Mouse (Mus musculus) granulocyte monocyte progenitor cell, adult 5-6 weeks (primary cell): ENCODE data around the gene Wbp1. TPM values are rescaled to one million over a fixed set of nuclear protein-coding genes. Genes with fewer than 3 reads are reported as not detected.

Source experiments
- ATAC-seq: replicated peaks from 2 replicates; pipeline ENCODE4 v1.8.0; 2016; ENCODE audit warnings: mild to moderate bottlenecking, moderate TSS enrichment, inconsistent platforms; ENCODE audit not compliant: poor library complexity, severe bottlenecking
- total RNA-seq, 2 experiments: library from RNA; stranded (forward) in 1 of 2; stranded (reverse) in 1 of 2; fragments of 200-712, 200-1000 nt in 1 of 2; fragments of >200 nt in 1 of 2; fragmentation: Nextera tagmentation in 1 of 2; gene quantifications; 2 replicates each; pipeline ENCODE4 v1.2.3; 2014 to 2017

The Wbp1 gene
- total RNA-seq, 2 experiments from 2014 or later = 38.9 to 91.3 TPM

DNA sequence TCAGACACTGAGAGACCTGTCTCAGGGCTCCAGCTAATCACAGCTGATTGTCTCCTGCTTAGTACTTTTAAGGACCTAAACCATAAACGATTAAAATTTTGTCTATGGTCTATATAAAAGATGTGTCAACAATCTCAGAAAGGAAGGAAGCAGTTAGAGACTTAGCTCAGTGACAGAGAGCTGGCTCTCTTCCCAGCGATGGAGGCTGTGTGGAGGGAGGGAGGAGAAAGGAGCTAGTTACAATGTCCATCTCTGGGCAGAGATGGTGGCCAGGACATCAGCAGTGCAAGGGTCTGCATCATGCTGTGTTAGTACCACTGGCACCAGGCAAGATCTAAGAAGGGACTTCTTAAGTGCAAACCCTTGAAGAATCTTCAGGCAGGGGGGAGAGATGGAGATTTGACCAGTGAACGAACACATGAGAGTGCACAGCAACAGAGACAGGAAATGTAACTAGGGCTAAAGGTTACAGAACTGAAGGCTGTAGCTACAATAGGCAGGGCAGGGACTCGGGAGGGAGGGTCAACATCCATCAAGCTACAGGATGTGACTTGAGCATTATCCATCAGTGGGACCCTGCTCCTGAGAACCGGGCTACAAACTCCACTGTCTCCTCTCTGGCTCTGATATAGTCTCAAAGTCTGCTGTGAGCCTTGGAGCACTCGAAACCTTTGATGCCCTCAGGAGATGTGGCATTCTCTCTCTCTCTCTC lies 28.8 kb downstream of the Wbp1 start:
- no peak for ATAC-seq

DNA sequence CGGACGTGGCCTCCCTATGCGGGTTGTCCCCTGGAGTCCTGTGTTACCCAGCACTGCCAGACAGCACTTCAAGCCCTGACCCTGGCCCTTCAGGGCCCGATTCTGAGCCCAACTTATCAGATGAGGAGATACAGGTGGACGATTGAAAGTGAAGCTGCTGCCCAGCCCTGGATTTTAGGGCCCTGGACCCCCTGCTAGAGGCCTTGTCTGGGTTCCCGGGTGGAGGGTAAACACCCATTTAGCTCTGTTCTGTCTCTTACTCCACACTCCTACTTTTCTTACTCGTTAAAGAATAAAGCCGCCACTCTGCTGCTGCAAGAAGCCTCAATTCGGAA lies 33.5 kb downstream of the Wbp1 start:
- no peak for ATAC-seq

DNA sequence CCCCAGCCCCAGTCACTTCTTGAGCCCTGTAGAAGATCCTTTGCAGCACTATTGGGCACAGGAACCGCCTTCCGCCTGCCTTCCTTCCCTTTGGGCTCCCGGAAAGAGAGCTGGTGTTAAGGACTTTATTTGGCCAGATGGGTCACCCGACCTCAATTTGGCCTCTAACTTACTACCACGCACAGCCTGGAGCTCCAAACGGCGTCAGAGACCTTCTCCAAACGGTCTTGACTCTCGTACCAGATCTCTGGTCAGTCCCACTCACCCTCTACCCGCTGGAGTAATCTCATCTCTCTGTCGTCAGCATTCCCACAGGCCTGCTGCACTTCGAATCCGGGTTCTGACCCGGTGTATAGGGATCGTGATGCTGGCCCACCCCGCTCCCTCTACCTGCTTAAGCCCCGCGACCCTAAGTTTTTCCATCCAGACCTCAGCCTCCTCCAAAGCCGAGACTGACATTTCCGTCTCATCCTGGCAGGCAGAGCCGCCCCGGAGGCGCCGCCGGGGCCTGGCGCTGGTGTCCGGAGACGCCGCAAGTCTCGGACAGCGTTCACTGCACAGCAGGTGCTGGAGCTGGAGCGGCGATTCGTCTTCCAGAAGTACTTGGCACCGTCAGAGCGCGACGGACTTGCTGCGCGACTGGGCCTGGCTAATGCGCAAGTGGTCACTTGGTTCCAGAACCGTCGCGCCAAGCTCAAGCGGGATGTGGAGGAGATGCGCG lies 34.0 kb downstream of the Wbp1 start:
- ATAC-seq = 0 out of 2 replicates have a peak, but pooled peaks have one; percentile 6

DNA sequence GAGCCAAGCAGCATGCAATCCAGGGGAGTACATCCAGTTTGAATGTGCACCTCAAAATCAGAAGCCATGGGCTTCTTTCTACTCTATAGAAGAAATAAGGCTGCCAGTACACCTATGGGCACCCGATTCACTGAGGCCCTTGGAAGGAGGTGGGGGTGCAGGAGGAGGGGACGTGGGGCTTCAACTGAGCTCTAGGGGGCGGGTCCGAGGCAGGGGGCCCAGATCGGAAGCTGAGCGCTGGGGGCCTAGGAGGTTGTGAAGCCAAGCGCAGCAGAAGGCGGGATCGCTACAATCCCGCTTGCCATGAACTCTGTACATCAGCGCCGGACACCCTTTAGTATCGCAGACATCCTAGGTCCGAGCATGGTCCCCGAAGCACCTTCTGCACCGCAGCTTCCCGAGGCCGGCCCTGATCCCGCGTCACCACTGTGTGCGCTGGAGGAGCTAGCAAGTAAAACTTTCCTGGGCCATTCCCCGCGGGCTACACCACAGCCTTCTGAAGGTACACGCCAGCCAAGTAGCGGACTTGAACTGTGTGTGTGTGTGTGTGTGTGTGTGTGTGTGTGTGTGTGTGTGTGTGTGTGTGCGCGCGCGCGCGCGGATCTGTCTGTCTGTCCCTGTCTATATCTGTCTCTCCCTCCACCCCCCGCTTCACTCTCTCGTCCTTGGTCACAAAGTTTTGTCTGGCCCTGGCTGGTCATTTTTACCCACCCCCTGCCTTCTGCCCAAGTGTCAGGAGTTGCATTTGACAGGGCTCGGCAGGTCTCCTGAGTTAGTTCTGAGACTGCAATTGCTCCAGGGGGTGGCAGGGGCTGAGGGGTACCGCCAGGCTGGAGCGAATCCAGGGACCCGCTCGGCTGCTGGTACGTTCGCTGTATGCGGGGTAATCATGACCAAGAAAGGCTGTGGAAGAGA lies 35.0 kb downstream of the Wbp1 start, which contains the start of gene Lbx2:
Lbx2 (plus strand) TSS at position 247 of the 915 bp plus-strand sequence.
- peak; percentile 48 for ATAC-seq

DNA sequence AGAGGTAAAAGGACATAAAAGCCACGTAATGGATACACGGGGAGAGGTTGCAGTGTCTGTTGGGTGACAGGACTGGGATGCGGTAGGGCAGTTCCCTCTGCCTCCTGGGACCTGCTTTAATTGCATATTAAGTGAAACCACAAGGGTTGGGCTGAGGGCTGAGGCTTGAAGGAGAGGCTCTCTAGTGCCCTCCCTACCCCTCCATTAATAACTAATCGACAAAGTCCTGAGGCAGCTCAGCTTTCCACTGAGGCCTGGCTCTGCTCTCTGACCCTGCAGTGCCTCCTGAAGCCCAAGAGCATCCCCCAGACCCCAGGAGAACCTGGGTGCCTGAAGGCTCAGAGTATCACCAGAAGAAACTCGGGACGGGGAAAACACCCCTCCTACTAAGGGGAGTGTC lies 36.9 kb downstream of the Wbp1 start:
- no peak for ATAC-seq

DNA sequence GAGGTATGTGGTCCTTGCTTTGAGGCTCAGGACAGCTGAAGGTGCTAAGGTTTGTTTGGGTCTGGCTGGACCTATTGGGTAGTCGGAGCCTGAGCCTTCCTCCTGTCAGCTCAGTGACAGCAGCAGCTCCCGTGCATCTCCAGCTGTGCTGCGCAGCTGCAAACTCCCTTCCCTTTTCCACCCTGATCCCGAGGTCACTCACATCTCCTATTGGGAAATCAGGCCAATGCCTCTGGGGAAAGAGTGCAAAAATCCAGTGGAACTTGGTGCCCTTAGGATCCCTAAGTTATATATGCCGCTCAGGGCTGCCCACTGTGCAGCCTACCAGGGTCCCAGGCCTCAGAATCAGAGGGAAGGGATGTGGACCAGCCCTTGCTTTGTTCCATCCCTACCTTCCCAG lies 37.9 kb downstream of the Wbp1 start:
- ATAC-seq = no peak

DNA sequence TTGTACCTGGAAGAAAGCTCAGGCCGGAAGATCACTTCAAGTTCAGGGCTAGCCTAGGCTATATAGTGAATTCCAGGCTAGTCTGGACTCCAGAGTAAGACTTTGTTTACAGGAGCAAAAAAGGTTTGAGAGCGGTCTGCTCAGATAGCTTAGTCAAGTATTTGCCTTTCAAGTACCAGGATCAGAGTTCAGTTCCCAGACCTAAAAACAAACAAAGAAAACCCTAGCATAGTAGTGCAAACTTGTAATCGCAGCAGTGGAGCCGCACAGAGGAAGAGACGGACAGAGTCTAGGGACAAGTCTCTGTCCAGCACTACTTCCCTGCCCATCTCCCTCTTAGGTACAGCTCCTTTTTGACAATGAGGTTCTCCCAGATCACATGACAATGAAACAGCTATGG lies 41.1 kb downstream of the Wbp1 start:
- no peak for ATAC-seq

DNA sequence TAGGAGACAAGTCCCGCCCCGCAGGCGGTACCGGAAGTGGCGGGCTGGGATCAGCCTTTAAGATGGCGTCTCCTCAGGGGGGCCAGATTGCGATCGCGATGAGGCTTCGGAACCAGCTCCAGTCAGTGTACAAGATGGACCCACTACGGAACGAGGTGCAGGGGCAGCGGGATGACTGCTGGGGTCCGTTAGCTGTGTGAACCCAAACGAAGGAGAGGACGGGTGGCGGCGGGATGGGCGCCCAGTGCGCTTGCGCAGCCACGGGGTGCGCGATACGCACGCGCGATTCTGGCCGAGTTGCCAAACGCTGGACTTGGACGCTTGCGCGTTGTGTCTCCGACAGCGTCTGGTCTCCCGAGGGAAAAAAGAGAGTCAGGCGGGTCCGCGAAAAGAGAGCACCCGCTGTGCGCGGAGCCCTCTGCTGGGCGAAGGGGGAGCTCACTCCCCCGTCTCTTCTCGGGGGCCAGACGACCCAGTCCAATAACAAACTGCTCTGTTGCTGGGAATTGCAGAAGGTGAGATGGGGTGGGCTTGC lies 43.0 kb downstream of the Wbp1 start:
- peak; percentile 91 for ATAC-seq

DNA sequence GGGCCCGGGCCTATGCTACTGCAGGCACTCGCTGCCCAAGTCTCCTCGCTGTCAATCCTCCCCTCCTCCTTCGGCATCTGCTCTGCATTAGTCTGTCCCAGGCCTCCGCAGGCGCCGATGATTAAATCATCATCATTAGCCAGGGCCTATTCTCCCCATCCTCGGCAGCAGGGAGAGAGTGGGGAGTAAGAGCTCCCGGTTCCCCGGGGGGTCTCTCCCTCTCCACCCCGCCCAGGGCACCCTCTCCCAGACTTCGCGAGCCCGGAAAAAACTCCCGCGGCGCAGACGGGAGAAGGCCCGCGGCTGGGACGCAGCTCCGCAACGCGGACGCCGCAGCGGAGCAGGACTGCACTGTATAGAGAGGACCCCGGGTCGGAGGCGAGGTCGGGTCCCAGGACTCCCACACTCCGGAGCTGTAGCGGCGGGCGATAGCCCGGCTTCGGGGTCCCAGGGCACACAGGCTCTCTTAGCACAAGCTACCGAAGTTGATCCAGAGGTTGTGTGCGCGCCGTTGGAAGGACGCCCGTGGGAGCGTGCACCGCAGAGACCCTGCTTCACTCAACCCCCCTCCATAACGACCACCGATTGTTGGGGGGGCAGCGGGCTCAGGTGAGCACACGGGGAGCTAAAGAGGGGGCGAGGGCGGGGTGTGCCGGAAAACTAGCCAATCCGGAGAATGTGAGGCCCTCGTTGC lies 43.6 kb downstream of the Wbp1 start, which contains the start of gene Pcgf1:
Pcgf1 (plus strand) TSS at position 240 of the 694 bp plus-strand sequence.
- peak; percentile 16; the same call in 1 of the 2 replicates for ATAC-seq

DNA sequence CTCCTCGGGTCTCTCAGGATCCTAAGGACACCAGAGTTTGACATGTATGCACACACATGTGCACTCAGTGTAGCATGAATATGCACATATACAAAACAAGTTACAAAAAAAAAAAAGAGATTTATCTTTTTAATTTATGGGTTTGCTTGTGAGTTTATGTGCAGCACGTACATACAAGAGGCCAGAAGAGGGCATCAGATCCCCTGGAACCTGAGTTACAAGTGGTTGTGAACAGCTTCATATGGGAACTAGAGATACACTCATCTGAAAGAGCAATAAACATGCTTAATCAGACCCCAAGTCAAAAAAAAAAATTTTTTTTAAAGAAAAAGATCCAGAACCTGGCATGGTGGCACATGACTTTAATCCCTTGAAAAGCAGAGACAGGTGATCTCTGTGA lies 46.4 kb downstream of the Wbp1 start:
- ATAC-seq = no peak

DNA sequence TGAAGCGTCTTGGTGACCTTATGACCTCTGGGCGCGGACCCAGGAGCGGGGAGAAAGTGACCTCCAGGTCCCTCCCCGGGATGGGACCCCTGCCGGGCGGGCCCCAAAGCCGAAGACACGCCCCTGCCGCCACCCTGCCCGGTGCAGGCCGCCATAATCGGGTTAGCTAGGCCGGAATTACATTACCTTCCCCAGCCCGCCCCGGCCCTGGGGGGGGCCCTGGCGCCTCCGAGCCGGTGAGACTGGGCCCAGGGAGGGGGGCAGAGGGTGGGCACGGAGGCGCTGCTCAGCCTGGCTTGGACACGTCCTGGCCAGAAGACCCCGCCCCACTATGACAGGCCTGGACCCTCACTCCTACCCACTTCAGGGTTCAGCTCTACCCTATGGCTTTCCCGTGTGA lies 50.1 kb downstream of the Wbp1 start:
- ATAC-seq = no peak

DNA sequence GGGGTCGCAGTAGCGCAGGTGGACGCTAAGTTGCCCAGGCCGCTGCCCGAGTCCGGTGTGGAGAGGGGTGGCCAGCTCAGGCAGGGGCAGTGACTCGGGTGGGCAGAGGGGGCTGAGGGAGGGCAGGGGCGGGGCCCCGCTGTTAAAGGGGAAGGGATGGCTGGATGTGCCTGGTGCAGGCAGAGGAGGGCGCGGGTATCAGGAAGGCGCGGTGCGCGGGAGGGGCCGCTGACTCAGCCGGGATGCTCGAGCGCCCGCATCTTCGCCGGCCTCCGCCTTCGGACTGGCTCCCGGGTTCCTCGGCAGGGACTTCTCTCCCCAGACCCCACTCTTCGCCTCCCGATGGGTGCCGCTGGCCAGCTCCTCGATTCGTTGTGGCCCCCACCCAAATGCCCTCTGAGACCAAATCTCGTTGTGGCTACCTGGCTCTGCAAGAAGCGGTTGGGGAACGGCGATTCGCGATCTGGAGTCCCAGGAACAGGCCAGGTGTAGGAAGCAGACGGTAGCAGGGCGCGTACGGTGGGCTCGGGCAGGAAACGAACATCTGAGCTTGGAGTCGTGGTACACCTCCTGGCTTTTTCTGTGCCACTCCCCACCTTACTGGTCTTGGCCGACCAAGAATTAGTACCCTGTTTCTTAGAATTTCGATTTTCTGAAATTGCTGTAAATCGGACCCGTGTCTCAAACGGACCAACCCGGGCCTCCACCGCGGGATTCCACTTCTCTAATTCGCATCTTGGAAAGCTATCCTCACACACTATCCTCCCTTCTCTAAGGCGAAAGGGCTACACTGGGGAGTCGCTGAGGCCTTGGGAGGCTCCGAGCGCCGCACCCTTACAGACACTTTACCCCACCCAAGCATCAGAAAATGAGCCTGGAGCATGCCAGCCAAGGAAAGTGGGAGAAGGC lies 50.8 kb downstream of the Wbp1 start:
- peak; percentile 32 for ATAC-seq

DNA sequence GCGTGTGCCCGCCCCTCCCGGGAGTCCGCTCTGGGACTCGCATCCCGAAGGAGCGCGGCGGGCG lies 51.3 kb downstream of the Wbp1 start, which contains the start of gene Tlx2:
Tlx2 (minus strand) TSS at position 47 of the 64 bp plus-strand sequence.
- ATAC-seq = no peak

DNA sequence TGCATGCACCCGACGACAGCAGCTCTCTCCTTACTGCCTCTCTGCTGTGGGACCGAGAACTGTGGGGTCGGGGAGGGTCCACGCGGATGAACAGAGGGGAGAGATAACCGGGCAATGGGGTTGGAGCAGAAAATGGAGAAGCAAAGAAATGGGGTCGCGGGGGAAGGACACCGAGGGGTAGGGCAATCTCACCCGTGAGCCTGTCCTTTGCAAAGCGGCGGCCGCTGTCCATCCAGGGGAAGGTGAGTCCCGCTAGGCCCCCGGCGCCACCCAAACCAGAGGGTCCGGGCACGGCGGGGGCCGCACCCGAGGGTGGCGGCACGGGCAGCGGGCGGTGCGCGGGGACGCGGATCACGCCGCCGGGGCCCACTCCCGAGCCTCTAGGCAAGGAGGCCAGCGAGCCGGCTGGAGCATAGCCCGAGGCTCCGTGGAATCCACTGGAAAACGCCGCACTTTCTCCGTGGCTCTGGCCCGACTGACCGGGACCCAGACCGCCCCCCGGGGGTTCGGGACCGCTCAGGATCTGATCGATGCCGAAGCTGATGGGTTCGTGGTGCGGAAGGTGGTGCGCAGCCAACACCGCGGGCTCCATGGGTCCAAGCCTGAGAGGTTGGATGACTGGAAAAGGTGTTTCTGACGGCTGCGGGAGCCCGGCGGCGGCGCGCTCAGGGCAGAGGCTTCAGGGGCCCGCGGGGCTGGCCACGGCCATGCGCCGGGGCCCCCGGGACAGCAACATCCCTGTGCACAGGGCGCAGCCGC lies 51.7 kb downstream of the Wbp1 start:
- no peak for ATAC-seq

Other genes with a start within 250 kb of the Wbp1 start
- not detected in 2 replicates for gene Sema4f, start 181.8 kb downstream of the Wbp1 start, total RNA-seq (2014; fragmentation: Nextera tagmentation)
- gene Sema4f, start 181.8 kb downstream of the Wbp1 start, total RNA-seq (2017) = not detected in 2 replicates
- gene M1ap, start 174.7 kb downstream of the Wbp1 start, total RNA-seq (2014; fragmentation: Nextera tagmentation) = 2.2 TPM in 1 of 2 replicates, not detected in the other
- 2.7 and 6.3 TPM in 2 replicates for gene M1ap, start 174.7 kb downstream of the Wbp1 start, total RNA-seq (2017)
- gene Dok1, start 88.1 kb downstream of the Wbp1 start, total RNA-seq (2014; fragmentation: Nextera tagmentation) = 18.7 and 25.8 TPM in 2 replicates
- gene Dok1, start 88.1 kb downstream of the Wbp1 start, total RNA-seq (2017) = 9.0 and 16.1 TPM in 2 replicates
- gene Loxl3, start 87.4 kb downstream of the Wbp1 start, total RNA-seq (2014; fragmentation: Nextera tagmentation) = 9.0 TPM in 1 of 2 replicates, not detected in the other
- 0.46 and 2.2 TPM in 2 replicates for gene Loxl3, start 87.4 kb downstream of the Wbp1 start, total RNA-seq (2017)
- gene Aup1, start 67.0 kb downstream of the Wbp1 start, total RNA-seq (2014; fragmentation: Nextera tagmentation) = 235 and 242 TPM in 2 replicates
- 120 and 136 TPM in 2 replicates for gene Aup1, start 67.0 kb downstream of the Wbp1 start, total RNA-seq (2017)
- 96.9 and 114 TPM in 2 replicates for gene Htra2, start 66.3 kb downstream of the Wbp1 start, total RNA-seq (2014; fragmentation: Nextera tagmentation)
- gene Htra2, start 66.3 kb downstream of the Wbp1 start, total RNA-seq (2017) = 66.2 and 81.3 TPM in 2 replicates
- 0.81 and 2.4 TPM in 2 replicates for gene Dqx1, start 63.7 kb downstream of the Wbp1 start, total RNA-seq (2014; fragmentation: Nextera tagmentation)
- gene Dqx1, start 63.7 kb downstream of the Wbp1 start, total RNA-seq (2017) = 1.1 and 1.6 TPM in 2 replicates
- gene Tlx2, start 51.3 kb downstream of the Wbp1 start, total RNA-seq (2014; fragmentation: Nextera tagmentation) = not detected in 2 replicates
- gene Tlx2, start 51.3 kb downstream of the Wbp1 start, total RNA-seq (2017) = not detected in 2 replicates
- 20.3 and 24.6 TPM in 2 replicates for gene Pcgf1, start 43.7 kb downstream of the Wbp1 start, total RNA-seq (2014; fragmentation: Nextera tagmentation)
- 10.9 and 11.5 TPM in 2 replicates for gene Pcgf1, start 43.7 kb downstream of the Wbp1 start, total RNA-seq (2017)
- not detected in 2 replicates for gene Lbx2, start 35.2 kb downstream of the Wbp1 start, total RNA-seq (2014; fragmentation: Nextera tagmentation)
- gene Lbx2, start 35.2 kb downstream of the Wbp1 start, total RNA-seq (2017) = 1.3 TPM in 1 of 2 replicates, not detected in the other
- 2.8 and 8.2 TPM in 2 replicates for gene Ccdc142, start 20.0 kb downstream of the Wbp1 start, total RNA-seq (2014; fragmentation: Nextera tagmentation)
- 2.5 and 5.7 TPM in 2 replicates for gene Ccdc142, start 20.0 kb downstream of the Wbp1 start, total RNA-seq (2017)
- gene Gm42688, start 19.9 kb downstream of the Wbp1 start, total RNA-seq (2014; fragmentation: Nextera tagmentation) = 2.0 and 6.3 TPM in 2 replicates
- 2.6 TPM in 2 replicates for gene Gm42688, start 19.9 kb downstream of the Wbp1 start, total RNA-seq (2017)
- gene Mrpl53, start 12.5 kb downstream of the Wbp1 start, total RNA-seq (2014; fragmentation: Nextera tagmentation) = 48.6 and 78.4 TPM in 2 replicates
- gene Mrpl53, start 12.5 kb downstream of the Wbp1 start, total RNA-seq (2017) = 14.6 and 29.1 TPM in 2 replicates
- gene Mogs, start 6.1 kb downstream of the Wbp1 start, total RNA-seq (2014; fragmentation: Nextera tagmentation) = 90.1 and 93.4 TPM in 2 replicates
- gene Mogs, start 6.1 kb downstream of the Wbp1 start, total RNA-seq (2017) = 137 and 158 TPM in 2 replicates
- gene Ino80b, start 3.9 kb upstream of the Wbp1 start, total RNA-seq (2014; fragmentation: Nextera tagmentation) = 17.2 and 22.8 TPM in 2 replicates
- gene Ino80b, start 3.9 kb upstream of the Wbp1 start, total RNA-seq (2017) = 32.9 and 47.6 TPM in 2 replicates
- gene Rtkn, start 13.9 kb upstream of the Wbp1 start, total RNA-seq (2014; fragmentation: Nextera tagmentation) = 5.1 and 8.7 TPM in 2 replicates
- 2.1 and 5.0 TPM in 2 replicates for gene Rtkn, start 13.9 kb upstream of the Wbp1 start, total RNA-seq (2017)
- gene Wdr54, start 34.8 kb upstream of the Wbp1 start, total RNA-seq (2014; fragmentation: Nextera tagmentation) = not detected in 2 replicates
- gene Wdr54, start 34.8 kb upstream of the Wbp1 start, total RNA-seq (2017) = 0.04 TPM in 1 of 2 replicates, not detected in the other
- gene 1700003E16Rik, start 34.8 kb upstream of the Wbp1 start, total RNA-seq (2014; fragmentation: Nextera tagmentation) = 0.51 TPM in 1 of 2 replicates, not detected in the other
- not detected in 2 replicates for gene 1700003E16Rik, start 34.8 kb upstream of the Wbp1 start, total RNA-seq (2017)
- 27.3 and 71.9 TPM in 2 replicates for gene Dctn1, start 44.4 kb upstream of the Wbp1 start, total RNA-seq (2014; fragmentation: Nextera tagmentation)
- 69.4 and 69.5 TPM in 2 replicates for gene Dctn1, start 44.4 kb upstream of the Wbp1 start, total RNA-seq (2017)
- gene Slc4a5, start 98.3 kb upstream of the Wbp1 start, total RNA-seq (2014; fragmentation: Nextera tagmentation) = not detected in 2 replicates
- 0.13 TPM in 1 of 2 replicates, not detected in the other for gene Slc4a5, start 98.3 kb upstream of the Wbp1 start, total RNA-seq (2017)
- gene Mthfd2, start 204.3 kb upstream of the Wbp1 start, total RNA-seq (2014; fragmentation: Nextera tagmentation) = 20.8 and 48.1 TPM in 2 replicates
- gene Mthfd2, start 204.3 kb upstream of the Wbp1 start, total RNA-seq (2017) = 31.7 and 35.6 TPM in 2 replicates
- 75.2 and 76.6 TPM in 2 replicates for gene Mob1a, start 204.5 kb upstream of the Wbp1 start, total RNA-seq (2014; fragmentation: Nextera tagmentation)
- gene Mob1a, start 204.5 kb upstream of the Wbp1 start, total RNA-seq (2017) = 134 and 144 TPM in 2 replicates
- gene Bola3, start 227.6 kb upstream of the Wbp1 start, total RNA-seq (2014; fragmentation: Nextera tagmentation) = 76.1 and 91.2 TPM in 2 replicates
- 53.4 and 67.8 TPM in 2 replicates for gene Bola3, start 227.6 kb upstream of the Wbp1 start, total RNA-seq (2017)